Mouse (Mus musculus): ENCODE data around the gene Emilin2.

- TF ChIP-seq CTCF (conservative IDR thresholded peaks at IDR 0.05; ENCODE audit: insufficient read depth, insufficient read length, low read depth, low read length) (no peak), POLR2A (IDR thresholded peaks at IDR 0.05; ENCODE audit: low read depth, low read length) (no peak)
These were observed 54.8 kb downstream of the Emilin2 start for GRCm38 (mm10) chr17:71256806-71257536.

All from kidney, adult 2 months (tissue).